Mouse (Mus musculus) erythroblast, embryonic 14.5 days (primary cell): ENCODE data around the gene Gsdma2. TPM values are rescaled to one million over a fixed set of nuclear protein-coding genes. Genes with fewer than 3 reads are reported as not detected.
"Not testable (repeated sequence)": the region's sequence is repeated elsewhere in the genome, so short reads cannot be mapped to it uniquely, and the experiment has no call there.

Source experiments
- H3K27me3 ChIP-seq: 2 replicates; pipeline ENCODE4 v1.6.1; 2012; ENCODE audit warnings: inconsistent platforms; ENCODE audit not compliant: control insufficient read depth
- H3K36me3 ChIP-seq: 2 replicates; pipeline ENCODE4 v1.6.1; 2012; ENCODE audit warnings: mild to moderate bottlenecking, inconsistent platforms; ENCODE audit not compliant: control insufficient read depth
- H3K4me1 ChIP-seq: 2 replicates; pipeline ENCODE4 v1.6.1; 2012; ENCODE audit warnings: inconsistent platforms; ENCODE audit not compliant: control insufficient read depth
- H3K4me3 ChIP-seq: replicated peaks from 2 replicates; pipeline ENCODE3; 2012; ENCODE audit warnings: moderate library complexity, mild to moderate bottlenecking, inconsistent platforms
- H3K9me3 ChIP-seq: 2 replicates; pipeline ENCODE4 v1.6.1; 2012; ENCODE audit warnings: low read length, inconsistent platforms, mixed read lengths; ENCODE audit not compliant: control insufficient read depth
- GATA1 ChIP-seq: IDR thresholded peaks from 2 replicates; pipeline ENCODE4 v1.6.1; 2012; ENCODE audit warnings: low read length, inconsistent platforms, mixed read lengths
- TAL1 ChIP-seq: IDR thresholded peaks from 3 replicates; pipeline ENCODE4 v1.6.1; 2012; ENCODE audit warnings: low read length, inconsistent platforms, mixed read lengths
- polyA plus RNA-seq: library from polyadenylated mRNA; stranded (reverse); fragments of >175 nt; gene quantifications from 2 replicates; pipeline ENCODE4 v1.2.3, GENCODE M21; 2012

Gsdma2 gene
- polyA plus RNA-seq, result not detected in 2 replicates

DNA sequence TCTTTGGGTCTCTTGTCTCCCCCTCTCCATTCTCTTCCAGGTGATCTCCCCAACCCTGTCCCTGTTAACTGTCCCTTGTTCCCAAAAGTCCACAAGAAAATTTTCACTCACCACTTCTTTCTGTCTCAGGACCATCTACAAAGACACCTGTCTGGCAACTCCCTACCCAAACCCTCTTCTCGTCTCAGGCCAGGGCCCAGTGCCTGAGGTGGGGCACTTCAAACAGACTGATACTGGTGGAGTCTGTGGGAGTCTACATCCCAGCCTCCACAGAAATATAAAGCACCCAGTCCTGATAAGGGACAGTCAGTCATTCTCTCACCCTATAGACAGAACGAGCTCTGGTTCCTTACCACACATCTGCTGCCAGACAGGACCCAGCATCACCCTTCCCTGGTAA is at the start of gene Gsdma2:
Gene Gsdma2, plus strand, starts transcription at position 301 of the 400 bp plus-strand sequence.
- TF ChIP-seq TAL1 (no peak), GATA1 (no peak)
- peaks cover 9% of the 10 kb centered on the region for H3K27me3 ChIP-seq
- no peak within 1 kb of the TSS for H3K4me3 ChIP-seq
- no peaks in the 10 kb centered on the region for H3K9me3 ChIP-seq
- no peaks in the 10 kb centered on the region for H3K36me3 ChIP-seq
- H3K4me1 ChIP-seq, result no peaks in the 10 kb centered on the region

DNA sequence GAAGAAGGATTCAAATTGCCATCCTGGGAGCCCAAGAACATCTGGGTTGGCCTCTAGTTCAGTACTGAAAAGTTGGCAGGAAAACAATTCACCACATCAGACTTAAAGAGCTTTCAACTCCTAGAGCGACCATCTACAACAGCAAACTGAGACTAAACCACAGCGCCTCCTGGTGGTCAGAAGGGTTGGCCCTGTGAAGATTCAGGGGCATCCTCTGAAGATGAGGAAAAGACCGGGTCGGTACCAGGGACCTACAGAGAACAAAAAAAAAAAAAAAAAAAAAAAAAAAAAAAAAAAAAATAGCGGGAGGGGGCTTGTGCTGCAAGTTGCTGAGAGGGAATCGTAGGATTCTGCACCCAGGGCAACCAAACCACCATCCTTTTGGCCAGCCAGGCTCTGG is 49.2 kb upstream of the Gsdma2 start:
- Histone ChIP-seq H3K9me3 (no peaks in the 10 kb centered on the region), H3K4me1 (peaks cover 29% of the 10 kb centered on the region), H3K36me3 (no peaks in the 10 kb centered on the region), H3K4me3 (no peak overlapping the region), H3K27me3 (peaks cover 70% of the 10 kb centered on the region)
- TF ChIP-seq GATA1 (no peak), TAL1 (no peak)

DNA sequence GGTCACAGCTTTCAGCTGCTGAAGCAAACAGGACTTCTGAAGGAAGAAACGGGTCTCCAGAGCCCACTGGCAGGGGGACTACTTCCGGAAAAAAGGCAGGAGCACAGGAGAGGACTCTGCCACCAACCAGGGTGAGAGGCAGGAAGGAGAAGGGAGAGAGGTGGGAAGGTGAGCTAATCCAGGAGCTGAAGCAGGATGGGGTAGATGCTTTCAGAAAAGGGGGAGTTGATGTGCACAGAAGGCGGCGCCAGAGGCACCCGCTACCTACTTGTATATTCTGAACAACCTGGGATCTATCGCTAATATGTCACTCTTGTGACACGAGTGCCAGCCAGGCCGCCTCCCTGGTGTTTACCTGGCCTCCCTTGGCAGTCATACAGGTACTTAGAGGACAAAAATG is 48.6 kb upstream of the Gsdma2 start, which contains the start of gene Lrrc3c:
Gene Lrrc3c, plus strand, starts transcription at position 301 of the 400 bp plus-strand sequence.
- H3K4me1 ChIP-seq, result peaks cover 25% of the 10 kb centered on the region
- peaks cover 69% of the 10 kb centered on the region for H3K27me3 ChIP-seq
- no peak for TF ChIP-seq TAL1
- TF ChIP-seq GATA1, result no peak
- H3K9me3 ChIP-seq, result no peaks in the 10 kb centered on the region
- no peak within 1 kb of the TSS for H3K4me3 ChIP-seq
- H3K36me3 ChIP-seq, result no peaks in the 10 kb centered on the region

DNA sequence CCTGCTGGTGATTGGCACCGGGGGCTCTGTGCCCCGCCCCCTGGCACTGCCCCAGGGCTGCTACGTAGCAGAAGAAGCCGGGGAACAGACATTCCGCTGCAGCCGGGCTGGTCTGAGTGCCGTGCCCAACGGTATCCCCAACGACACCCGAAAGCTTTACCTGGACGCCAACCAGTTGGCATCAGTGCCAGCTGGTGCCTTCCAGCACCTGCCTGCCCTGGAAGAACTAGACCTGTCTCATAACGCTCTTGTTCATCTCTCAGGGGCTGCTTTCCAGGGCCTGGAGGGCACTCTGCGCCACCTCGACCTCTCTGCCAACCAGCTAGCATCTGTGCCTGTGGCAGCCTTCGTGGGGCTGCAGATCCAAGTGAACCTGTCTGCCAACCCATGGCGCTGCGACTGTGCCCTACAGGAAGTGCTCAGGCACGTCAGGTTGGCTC is 47.7 kb upstream of the Gsdma2 start:
- Histone ChIP-seq H3K36me3 (no peaks in the 10 kb centered on the region), H3K4me3 (no peak overlapping the region), H3K4me1 (peaks cover 21% of the 10 kb centered on the region), H3K27me3 (peaks cover 74% of the 10 kb centered on the region), H3K9me3 (no peaks in the 10 kb centered on the region)
- no peak for TF ChIP-seq GATA1
- no peak for TF ChIP-seq TAL1

DNA sequence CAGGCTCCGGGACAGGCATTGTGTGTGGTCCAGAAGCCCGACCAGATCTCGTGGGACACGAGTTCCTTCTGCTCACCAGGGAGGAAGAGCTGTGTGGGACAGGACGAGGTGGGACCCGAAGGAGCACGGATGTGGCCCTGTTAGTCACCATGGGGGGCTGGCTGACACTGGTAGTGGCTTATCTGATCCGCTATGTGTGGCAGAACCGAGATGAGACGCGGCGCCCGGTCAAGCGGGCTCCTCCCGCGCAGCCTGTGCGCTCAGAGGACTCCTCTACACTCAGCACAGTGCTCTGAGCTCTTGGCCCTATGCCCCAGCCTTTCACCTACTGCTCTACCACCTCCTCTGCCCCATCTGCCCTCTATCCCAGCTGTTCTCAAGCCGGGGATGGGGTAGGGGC is 47.3 kb upstream of the Gsdma2 start:
- Histone ChIP-seq H3K4me1 (peaks cover 21% of the 10 kb centered on the region), H3K27me3 (peaks cover 74% of the 10 kb centered on the region), H3K9me3 (no peaks in the 10 kb centered on the region), H3K36me3 (no peaks in the 10 kb centered on the region), H3K4me3 (no peak overlapping the region)
- TF ChIP-seq GATA1 (no peak), TAL1 (no peak)

DNA sequence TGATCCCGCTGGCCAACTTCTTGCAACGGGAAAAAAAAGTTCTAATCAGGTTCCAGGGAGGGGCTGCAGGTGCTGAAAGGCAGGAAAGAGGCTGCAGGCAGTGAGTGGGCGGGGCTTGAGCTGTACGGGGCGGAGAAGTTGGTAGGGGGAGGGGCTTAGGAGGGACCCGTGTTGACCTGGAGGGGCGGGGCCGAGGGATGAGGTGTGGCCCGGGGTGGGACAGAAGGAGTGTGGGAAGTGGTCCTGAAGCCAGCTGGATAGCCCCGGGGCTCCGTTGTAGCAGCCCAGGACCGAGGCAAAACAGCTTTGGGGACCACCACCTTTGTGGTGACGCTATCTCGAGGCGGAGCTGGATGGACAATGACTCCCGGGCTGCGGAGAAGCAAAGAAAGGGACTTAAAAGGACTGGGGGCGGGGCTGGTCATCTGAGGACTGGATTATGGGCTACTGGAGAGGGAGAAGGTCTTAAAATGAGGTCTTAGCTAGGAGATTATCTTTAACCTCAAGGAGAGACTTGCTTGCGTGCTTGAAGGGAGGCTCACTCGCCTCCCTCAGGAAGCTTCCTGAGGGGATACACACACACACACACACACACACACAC is 44.4 kb upstream of the Gsdma2 start:
- H3K36me3 ChIP-seq, result no peaks in the 10 kb centered on the region
- H3K4me3 ChIP-seq, result peak overlapping the region; percentile 25
- H3K27me3 ChIP-seq, result peaks cover 73% of the 10 kb centered on the region
- peaks cover 13% of the 10 kb centered on the region for H3K4me1 ChIP-seq
- H3K9me3 ChIP-seq, result no peaks in the 10 kb centered on the region
- TF ChIP-seq GATA1 (no peak), TAL1 (no peak)

DNA sequence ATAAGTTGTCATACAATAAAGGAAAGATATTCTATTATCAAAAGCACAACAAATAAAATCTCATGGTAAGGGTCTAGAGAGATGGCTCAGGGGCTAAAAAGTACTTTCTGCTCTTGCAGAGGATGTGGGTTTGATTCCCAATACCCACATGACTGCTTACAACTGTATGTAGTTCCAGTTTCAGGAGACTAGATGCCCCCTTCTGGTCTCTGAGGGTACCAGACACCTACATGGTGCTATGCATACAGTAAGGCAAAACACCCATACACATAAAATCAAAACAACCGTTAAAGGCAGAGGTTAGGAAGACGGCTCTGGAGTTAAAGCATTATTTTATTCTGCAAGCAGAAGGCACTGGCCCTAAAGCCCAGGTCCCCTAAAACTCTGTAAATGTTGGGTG is 42.6 kb upstream of the Gsdma2 start:
- Histone ChIP-seq H3K27me3 (peaks cover 63% of the 10 kb centered on the region), H3K4me3 (no peak overlapping the region), H3K4me1 (peaks cover 8% of the 10 kb centered on the region), H3K36me3 (no peaks in the 10 kb centered on the region), H3K9me3 (no peaks in the 10 kb centered on the region)
- no peak for TF ChIP-seq GATA1
- TF ChIP-seq TAL1, result no peak

DNA sequence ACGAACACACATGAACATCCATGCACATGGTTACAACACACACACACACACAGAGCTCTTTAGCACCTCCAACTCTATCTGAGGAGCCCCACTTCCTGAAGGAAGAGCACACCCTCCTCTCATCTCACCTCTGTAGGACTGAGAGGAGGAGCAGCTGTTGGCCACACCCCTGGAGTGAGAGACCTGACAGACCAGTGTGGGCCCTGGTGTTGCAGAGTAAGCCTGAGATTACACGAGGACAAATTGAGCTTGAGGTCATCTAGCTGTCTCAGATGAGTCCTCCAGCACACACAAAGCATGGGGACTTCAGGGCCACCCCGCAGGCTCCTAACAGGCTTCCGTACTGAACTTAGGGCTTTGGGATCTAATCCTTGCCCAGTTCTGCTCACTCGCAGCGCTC is 41.6 kb upstream of the Gsdma2 start:
- not testable (repeated sequence) for H3K36me3 ChIP-seq, H3K4me3 ChIP-seq, H3K4me1 ChIP-seq, H3K9me3 ChIP-seq
- H3K27me3 ChIP-seq, result peaks cover 60% of the 10 kb centered on the region

DNA sequence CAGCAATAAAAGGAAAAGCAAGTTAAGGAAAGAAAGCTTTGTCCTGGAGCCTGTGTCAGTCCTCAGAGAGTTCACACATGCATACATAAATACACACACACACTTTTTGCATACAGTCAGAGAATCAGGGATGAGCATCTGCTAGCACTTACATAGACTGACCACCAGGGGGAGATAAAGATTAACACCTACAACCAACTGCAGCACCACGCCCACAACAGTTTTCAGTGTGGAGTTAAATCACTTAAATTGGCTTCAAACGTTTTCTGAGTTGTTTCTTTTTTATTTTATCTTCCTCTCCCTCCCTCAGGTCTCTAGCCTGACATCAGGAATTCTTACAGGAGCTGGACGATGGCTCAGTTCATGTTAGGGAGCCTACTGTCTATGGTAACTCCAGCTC is 39.8 kb upstream of the Gsdma2 start:
- Histone ChIP-seq H3K4me3 (no peak overlapping the region), H3K27me3 (peaks cover 44% of the 10 kb centered on the region), H3K36me3 (no peaks in the 10 kb centered on the region), H3K9me3 (no peaks in the 10 kb centered on the region), H3K4me1 (peaks cover 6% of the 10 kb centered on the region)
- TF ChIP-seq GATA1 (no peak), TAL1 (no peak)

DNA sequence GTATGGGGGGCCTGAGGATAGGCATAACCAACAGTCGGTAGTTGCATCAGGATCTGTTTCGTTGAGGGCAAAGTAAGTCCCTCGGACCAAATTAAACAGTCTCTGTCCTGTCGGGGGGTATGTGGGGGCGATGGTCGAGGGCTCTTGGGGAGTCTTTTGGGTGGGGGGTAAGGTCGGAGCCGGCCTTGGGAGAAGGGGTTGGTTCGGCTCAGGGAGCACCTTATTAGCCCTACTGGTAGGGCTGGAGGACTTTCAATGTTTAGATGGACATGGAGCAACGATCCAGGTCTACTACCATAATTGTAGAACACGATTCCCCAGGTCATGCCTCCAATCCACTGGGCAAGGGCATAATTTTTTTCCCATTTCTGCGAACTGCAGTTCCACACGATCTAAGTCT is 25.8 kb upstream of the Gsdma2 start:
- Histone ChIP-seq H3K4me1 (no peaks in the 10 kb centered on the region), H3K9me3 (peaks cover 29% of the 10 kb centered on the region), H3K36me3 (no peaks in the 10 kb centered on the region), H3K27me3 (peaks cover 2% of the 10 kb centered on the region; the same call in 1 of the 2 replicates), H3K4me3 (no peak overlapping the region)
- TF ChIP-seq TAL1, result no peak
- no peak for TF ChIP-seq GATA1

DNA sequence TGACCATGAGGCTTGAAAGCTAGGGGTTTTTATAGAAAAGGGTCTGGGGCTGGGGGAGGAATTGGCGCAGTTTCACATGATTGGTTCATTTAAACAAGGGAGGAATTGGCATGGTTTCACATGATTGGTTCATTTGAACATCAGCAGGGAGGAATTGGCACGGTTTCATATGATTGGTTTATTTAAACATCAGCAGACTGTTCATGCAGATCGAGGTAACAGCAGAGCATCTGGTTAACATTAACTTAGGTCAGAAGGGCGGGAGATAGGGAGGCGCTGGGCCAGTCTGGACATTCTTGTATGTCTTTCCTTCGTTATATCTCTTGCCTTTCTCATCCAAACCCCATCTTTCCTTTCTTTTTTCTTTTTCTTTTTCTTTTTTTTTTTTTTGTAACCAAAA is 22.6 kb upstream of the Gsdma2 start:
- not testable (repeated sequence) for H3K4me3 ChIP-seq, H3K36me3 ChIP-seq, H3K4me1 ChIP-seq, H3K27me3 ChIP-seq
- H3K9me3 ChIP-seq, result peaks cover 29% of the 10 kb centered on the region

DNA sequence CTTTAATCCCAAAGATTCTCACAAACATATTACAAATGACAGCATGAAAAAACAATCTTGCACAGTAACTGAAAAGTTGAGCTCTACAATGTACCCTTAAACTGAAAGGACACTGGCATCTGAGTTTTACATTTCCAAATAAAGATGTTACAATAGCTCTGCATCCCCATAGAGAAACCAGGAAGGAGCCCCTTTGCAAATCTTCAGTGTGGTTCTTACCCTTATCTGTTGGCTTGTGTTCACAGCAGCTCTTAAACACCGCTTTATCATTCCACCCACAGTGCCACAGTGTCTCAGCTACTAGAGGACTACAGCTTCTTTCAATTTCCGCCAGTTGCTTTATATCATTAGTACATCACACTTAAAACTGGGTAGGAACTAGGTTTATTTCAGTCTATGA is 22.2 kb upstream of the Gsdma2 start:
- H3K9me3 ChIP-seq, result peaks cover 29% of the 10 kb centered on the region
- H3K4me3 ChIP-seq, H3K27me3 ChIP-seq, H3K4me1 ChIP-seq, H3K36me3 ChIP-seq: not testable (repeated sequence)
